Mouse (Mus musculus): ENCODE data around the gene Rnf19b.

GRCm38 (mm10) chr4:129124652-129125146, 66.6 kb downstream of the Rnf19b start:
- TF ChIP-seq POLR2A (IDR thresholded peaks at IDR 0.05; ENCODE audit: borderline replicate concordance, extremely low read depth, low read depth, low read length) = no peak
- TF ChIP-seq CTCF (IDR thresholded peaks at IDR 0.05; ENCODE audit: insufficient read depth, low read length) = no peak
